Mouse (Mus musculus) erythroid progenitor cell, adult 5-6 weeks (primary cell): ENCODE results near the gene Gm5475. TPM values are rescaled to one million over a fixed set of nuclear protein-coding genes. Genes with fewer than 3 reads are reported as not detected.
A peak's percentile ranks its signal among the peaks of the same experiment; 100 is the strongest.

ENCODE experiments used
- ATAC-seq: replicated peaks from 2 replicates; pipeline ENCODE4 v1.8.0; 2016; ENCODE audit warnings: moderate number of reproducible peaks, mild to moderate bottlenecking, moderate TSS enrichment, inconsistent platforms; ENCODE audit not compliant: poor library complexity, low FRiP score, severe bottlenecking
- total RNA-seq, 2 experiments: library from RNA; stranded (forward) in 1 of 2; stranded (reverse) in 1 of 2; fragments of 150-400 nt in 1 of 2; fragments of 186-747, 209-891 nt in 1 of 2; gene quantifications; 2 replicates each; pipeline versions ENCODE4 v1.2.3 to v1.2.4; 2015 to 2017; ENCODE audit warnings: low replicate concordance in 2 of 2

The Gm5475 gene
- total RNA-seq, 2 experiments from 2014 or later: not detected

DNA sequence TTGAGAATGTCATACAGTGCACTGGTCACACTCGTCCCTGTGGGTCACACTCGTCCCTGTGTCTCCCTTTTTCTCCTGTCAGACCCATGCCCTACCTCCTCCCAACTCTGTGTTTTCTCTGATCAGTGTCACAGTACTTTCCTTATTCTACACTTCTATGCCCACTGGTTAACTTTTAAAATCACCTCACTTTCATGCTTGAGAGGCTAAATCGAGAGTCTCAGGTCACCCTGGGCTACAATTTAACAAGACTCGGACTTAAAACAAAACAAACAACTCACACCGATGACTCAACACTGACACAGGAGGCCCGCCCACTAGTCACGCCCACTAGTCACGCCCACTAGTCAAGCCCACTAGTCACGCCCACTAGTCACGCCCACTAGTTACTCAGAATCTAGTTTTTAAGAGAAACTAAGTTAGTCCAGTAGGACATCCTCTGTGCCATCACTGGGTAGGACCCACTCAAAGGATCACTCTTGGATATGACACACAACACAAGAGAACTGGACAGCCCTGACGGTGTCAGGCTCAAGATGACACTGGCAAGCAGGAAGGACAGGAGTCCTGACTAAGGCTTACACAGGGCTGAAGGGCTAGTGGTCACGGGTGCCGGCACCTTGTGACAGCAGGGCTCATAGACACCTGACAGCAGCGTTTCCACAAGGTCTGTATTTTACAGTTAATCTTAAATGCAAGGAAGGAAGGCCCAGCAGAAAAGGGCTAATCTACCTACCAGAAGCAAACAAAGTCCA, 10.9 kb upstream of the Gm5475 start:
- ATAC-seq: peak; percentile 96

DNA sequence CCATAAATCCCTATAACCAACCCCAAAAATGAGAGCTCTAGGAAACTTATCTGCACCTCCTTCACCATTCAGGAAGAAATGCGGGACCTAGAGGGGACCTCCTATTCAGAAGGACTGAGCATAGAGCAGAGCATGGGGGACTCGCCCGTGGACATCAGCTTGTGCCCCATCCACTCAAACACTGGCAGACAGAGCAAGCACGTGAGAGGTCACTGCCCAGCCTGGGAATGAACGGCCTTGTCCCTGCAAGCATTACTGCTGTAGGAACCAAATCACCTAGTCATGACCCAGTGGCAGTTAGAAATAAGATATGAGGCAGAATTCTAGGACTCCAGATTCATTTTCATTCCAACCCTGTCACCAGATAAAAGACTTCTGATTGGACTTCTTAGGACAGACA, 10.2 kb upstream of the Gm5475 start:
- ATAC-seq: no peak

DNA sequence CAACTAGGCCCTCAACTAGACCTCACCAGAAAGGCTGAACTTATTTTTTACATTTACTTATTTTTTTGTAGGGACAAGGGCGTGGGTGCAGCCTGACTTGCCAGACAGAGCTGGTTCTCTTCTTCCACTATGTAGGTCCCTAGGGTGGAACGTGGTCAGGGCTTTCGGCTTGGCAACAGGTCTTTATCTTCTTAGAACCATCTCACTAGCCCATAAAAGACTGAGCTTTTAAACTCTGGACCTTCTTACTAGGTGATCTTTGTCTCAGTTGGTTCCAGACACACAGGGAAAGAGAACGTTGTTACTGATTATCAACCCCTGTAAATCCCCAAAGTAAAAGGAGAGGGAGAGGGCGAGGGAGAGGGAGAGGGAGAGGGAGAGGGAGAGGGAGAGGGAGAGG, 8.6 kb upstream of the Gm5475 start:
- no peak for ATAC-seq

DNA sequence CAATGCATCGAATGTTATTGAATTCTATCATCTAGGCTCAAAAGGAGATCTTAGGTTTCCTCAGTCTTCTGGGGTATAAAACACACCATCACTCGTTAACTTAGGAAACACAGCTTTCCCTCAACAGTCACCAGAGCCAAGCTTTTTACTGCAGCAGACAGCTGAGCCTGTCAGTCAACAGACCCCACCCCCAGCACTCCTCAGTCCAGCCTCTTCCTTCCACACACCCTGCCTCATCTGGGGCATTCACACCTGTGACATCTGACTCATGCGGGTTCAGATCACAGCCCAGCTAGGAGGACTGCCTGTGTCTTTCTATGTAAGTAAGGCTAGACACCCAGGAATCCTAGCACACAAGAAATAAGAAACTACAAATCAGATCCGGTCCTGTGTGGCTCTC, 7.9 kb upstream of the Gm5475 start:
- ATAC-seq: no peak

- no peak for ATAC-seq
Measured at GRCm38 (mm10) chr15:100414942-100415341, 7.0 kb upstream of the Gm5475 start.

DNA sequence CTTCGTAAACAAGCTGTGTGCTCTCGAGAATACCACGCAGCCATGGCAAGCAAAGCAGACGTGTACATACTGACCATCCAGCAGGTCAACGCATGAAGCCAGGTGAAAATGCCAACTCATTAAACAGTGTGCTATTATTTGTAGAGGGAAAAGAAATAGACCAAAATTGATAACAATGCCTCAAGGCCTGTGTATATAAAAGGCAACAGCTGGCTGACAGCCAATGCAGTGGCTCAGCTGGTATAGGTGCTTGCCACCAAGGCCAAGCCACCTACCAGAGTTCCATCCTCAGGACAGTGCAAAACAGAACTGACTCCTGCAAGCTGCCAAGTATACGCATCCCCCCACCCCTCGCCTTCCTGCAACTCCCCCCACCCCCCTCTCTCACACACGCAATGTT, 6.3 kb upstream of the Gm5475 start:
- ATAC-seq: no peak

DNA sequence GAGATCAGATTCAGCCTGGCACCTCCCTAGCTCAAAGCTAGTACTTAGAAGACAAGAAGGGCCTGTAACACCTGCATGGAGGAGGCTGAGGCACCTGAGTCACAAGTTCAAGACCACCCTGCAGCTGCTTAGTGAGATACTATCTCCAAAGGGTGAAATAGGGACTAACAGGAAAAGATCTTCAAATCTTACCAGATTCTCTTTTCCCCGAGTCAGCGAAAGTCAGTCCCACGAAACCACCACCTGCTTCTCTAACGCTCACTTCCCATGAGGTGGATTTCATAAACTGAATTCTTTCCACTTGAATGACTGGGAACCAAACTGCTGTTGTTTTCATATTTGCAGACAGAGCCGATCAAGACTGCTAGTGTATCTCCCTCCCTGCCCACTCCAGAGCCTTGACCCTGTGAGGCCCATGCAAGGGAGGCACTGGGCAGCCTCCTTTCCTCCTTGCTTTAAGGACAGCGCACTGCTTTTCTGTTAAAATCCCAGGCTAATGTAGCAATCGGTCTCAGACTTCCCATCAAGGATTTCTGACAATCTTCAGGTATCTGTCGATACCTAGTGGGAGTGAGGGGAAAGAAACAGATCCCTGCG, 4.0 kb upstream of the Gm5475 start:
- no peak for ATAC-seq

- no peak for ATAC-seq
Measured at GRCm38 (mm10) chr15:100419311-100419710, 2.6 kb upstream of the Gm5475 start.

DNA sequence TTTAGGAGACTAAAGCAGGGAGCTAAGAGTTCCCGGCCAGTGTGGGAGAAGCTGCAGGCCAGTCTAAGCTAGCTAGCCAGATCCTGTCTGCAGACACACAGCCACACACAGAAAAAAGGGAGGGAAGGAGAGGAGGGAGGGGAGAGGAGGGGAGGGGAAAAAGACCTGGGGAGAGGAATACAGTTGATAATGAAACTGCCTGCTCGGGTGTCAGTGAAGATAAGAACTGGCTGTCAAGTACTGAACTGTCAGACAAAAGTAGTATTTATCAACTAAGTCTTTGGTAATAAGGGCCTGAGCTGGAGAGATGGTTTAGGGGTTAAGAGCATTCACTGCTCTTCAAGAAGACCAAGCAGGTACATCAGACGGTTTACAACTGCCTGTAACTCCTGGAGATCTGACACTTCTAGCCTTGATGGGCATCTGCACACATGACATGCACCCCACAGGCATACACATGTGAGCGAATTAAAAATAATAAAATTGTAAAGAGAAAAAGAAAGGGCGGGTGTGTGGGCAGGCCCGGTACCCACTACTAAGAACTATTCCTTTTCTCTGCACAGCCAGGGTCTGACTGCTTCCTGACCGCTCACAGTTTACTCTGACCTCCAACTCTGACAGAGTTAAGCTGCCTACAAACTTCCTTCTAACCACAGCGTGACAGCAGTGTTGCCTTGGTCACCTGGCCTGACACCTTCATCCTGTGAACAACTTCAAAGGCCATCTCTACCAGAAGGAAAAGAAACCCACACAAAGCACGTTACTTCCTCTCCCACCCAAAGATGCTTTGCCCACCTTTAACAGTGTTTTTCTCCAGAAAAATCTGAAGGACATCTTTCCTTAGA, 1.8 kb upstream of the Gm5475 start:
- peak; percentile 70 for ATAC-seq

DNA sequence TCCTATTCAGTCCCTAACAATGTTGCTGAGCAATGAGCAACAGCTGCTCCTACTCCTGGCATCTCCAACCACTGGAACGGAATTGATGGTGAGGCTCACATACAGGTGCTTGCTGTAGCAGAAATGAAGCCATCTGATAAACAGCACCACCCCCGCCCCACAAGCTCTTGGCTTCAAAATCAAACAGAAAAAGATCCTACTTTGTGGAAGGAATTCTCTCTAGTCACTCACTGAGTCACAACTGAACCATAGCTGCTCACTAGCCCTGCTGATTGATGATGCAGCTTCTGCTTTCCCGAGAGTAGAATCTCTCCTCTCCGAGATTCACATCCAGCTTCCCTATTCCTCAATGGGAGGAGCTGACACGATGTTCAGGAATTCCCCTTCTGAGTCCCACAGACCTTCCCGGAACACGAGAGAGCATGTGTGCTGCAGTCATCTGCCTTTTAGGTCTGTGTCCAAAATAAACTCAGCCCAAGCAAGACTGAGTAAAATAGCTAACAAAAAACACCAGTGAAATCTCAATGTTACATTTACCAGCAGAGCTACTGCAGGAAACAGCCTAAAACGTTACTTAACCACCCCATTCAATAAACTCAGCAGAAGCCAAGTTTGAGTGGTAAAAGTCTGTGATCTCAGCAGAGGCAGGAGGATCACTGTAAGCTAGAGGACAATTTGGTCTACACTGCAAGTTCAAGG, 739 bp upstream of the Gm5475 start:
- no peak for ATAC-seq

DNA sequence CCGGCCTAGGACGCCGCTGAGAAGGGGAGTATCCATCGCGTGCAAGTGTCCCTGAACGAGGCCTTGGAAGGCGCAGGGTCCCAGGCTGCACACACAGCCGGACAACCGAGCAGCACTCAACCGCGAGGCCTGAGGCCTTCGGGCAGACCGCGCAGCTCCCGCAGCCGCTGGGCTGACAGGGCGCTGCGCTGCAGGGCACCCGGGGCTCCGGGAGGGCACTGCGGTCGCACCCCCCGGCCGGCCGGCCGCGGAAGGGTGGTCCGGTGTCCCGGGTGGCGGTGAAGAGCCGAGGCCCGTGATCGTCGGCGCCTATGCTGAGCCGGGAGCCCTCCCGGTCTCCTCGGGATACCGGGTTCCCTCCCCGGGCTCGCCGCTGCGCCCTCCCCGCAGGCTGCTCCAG, 529 bp downstream of the Gm5475 start:
- ATAC-seq: no peak

DNA sequence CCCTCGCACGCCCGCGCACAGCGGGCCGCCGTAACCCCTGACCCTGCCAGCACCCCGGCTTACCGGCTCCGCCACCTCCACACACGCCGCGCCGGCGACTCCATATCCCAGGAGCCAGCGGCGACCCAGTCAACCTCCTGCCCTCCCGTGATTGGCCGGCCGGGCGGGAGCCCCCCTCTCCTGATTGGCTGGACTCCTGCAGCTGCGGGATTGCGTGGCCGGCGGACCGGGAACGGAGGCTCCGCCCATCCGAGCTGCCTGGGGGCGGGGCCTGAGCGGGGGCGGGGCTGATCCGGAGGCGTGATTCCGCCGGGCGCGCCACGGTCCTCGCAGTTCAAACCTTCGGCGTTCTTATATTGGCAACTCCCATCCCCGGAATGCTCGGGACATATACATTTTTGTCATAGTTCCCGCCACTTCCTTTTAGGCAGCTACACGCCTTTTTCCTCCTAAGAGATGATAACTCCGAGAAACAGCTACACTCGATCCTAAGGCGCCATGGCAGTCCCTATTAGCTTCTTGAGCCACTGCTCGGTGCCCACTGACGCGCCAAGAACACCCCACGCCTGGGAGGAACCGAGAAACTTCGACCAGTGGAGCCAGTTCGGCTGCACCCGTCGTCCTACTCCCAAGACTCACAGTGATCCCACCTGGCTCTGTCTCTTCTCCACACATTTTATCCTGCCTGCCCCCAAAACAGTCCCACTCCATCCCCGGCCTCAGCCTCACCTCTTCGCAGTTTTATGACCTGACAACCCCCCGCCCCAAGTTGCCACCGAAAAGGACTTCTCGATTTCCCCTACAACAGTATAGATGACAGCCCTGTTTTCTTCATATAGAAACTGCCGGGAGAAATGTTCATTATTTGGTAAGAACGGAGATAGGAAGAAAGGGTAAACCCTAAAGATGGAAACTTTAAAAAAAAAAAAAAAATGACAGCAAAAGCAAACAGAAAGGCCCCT, 1.2 kb downstream of the Gm5475 start:
- peak; percentile 82 for ATAC-seq

GRCm38 (mm10) chr15:100423916-100424315, 2.0 kb downstream of the Gm5475 start:
- 0 out of 2 replicates have a peak, but pooled peaks have one; percentile 12 for ATAC-seq

DNA sequence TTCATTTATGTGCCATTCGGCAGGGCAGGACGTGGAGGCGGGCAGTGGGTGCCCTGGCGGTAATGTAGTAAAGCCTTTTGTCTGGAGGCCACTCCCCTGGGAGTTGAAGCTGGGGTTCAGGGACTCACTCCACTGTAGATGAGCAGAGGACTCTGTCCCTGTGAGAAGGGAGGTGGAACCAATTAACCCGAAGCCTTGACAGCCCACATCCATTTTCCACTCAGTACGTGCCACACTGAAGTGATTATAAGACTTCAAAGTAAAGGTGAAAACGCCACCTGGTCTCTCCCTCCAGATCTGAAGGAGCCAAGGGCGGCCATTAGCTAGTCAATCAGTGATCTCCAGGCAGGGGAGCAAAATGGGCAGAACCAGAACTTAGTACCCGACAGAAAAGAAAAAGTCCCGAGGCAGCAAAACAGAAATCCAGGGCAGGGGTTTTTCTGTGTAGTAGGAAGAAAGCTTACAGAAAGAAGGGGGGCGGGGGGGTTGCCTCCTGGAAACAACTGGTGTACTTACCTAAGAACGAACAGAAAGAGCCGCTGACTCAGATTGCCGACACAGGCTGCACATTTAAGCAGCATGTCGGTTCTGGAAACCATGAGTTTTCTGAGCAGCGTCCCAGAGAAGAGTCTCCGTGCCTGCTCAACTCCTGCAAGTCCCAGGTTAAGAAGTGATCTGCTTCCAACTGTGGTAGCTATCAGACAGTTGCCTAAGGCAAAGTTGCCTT, 2.6 kb downstream of the Gm5475 start, which contains the start of gene Slc11a2:
TSS of gene Slc11a2 (minus strand) at position 677 of the 727 bp plus-strand sequence.
- no peak for ATAC-seq

GRCm38 (mm10) chr15:100428296-100428905, 6.5 kb downstream of the Gm5475 start:
- ATAC-seq: no peak

DNA sequence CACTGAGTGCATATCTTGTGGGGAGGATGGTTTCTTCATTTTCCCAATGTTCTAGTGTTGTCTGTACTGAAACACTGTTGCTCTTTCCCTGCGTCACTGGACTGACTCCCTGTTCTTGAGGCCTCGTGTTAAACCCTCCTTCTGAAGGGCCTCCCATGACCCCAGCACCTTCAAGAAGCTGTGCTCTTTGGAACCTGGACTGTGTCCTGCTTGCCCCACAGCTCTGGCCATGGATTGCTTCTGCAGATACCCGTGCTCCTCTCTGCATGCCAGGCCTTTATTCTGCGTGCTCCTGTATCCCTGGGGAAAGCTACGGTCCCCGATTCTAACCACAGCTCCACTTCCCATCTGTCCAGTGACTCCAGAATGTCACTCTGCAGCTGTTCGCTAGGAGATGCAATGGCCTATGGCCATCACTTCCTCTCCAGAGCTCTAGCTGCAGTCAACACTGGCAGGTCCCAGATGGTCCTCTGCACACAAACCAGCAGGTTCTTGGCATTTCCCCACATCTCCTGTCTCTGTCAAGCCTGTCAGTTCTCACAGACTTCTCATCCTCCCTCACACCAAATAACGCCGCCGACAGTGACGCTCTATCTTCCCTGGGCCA, 8.1 kb downstream of the Gm5475 start:
- ATAC-seq: no peak

DNA sequence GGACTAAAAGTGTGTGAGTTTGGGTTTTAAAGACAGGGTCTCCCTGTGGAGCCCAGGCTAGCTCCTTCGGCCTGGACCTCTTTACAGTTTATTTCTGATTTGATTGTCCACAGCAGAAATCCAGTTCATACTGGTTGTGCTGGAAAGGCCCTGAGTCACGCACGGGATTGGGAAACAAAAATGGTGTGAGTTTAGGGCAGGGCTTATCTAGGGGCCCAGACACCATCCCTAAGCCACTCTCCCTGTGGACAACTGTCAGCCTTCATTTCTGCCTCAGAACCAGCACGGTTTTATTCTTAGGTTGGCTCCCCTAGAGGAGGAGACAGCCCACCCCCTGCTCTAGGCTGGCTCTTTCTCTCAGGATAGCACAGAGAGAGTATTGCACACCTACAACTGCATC, 11.3 kb downstream of the Gm5475 start:
- peak; percentile 76 for ATAC-seq

GRCm38 (mm10) chr15:100436112-100436511, 14.2 kb downstream of the Gm5475 start:
- ATAC-seq: no peak
